Mouse (Mus musculus) testis, adult 2 months (tissue): ENCODE results near the gene Kmt5c.

Source experiments
- CTCF ChIP-seq: fragments of 200-500 bp; IDR thresholded peaks from 2 replicates; pipeline ENCODE4 v1.5.1; 2012; ENCODE audit warnings: low read depth, mild to moderate bottlenecking, inconsistent platforms, low read length, moderate library complexity; ENCODE audit not compliant: control insufficient read depth, insufficient read depth, insufficient replicate concordance
- POLR2A ChIP-seq: fragments of 200-500 bp; IDR thresholded peaks from 2 replicates; pipeline ENCODE4 v1.6.1; 2012; ENCODE audit warnings: low read depth, mild to moderate bottlenecking, inconsistent platforms, low read length, moderate library complexity; ENCODE audit not compliant: control insufficient read depth

- no peak for TF ChIP-seq POLR2A
- no peak for TF ChIP-seq CTCF
Observed at GRCm38 (mm10) chr7:4782130-4782529, 42.2 kb downstream of the Kmt5c start.
